Mouse (Mus musculus): ENCODE results near the gene 1700029H14Rik. TPM values are rescaled to one million over a fixed set of nuclear protein-coding genes. Genes with fewer than 3 reads are reported as not detected.

Gene 1700029H14Rik
- polyA plus RNA-seq (2014; fragmentation: Nextera tagmentation; extraction: Ambion mirVana) = not detected in 2 replicates

- H3K9me3 ChIP-seq (ENCODE audit: control insufficient read depth, low read length) = no peaks in the 10 kb centered on the region
- H3K27me3 ChIP-seq (ENCODE audit: control insufficient read depth, insufficient read depth, low read length) = no peaks in the 10 kb centered on the region
- DNase-seq (ENCODE audit: low spot score) (peak; percentile 33), ATAC-seq (ENCODE audit: insufficient number of reproducible peaks, low FRiP score, low TSS enrichment, low read depth) (no peak)
- H3K36me3 ChIP-seq (ENCODE audit: control insufficient read depth, insufficient read depth, low read length) = no peaks in the 10 kb centered on the region
- no peak within 1 kb of the TSS for H3K27ac ChIP-seq (replicated peaks; ENCODE audit: low read depth, low read length)
- no peak within 1 kb of the TSS for H3K4me3 ChIP-seq (ENCODE audit: low read depth, low read length)
- no peaks in the 10 kb centered on the region for H3K4me1 ChIP-seq (ENCODE audit: control insufficient read depth, insufficient read depth, low read length)
- 27% methylated on average over 13 of the region's 13 CpGs for WGBS
- H3K9ac ChIP-seq (ENCODE audit: low read length) = no peak within 1 kb of the TSS
- H3K4me2 ChIP-seq (ENCODE audit: low read depth, severe bottlenecking) = no peak within 1 kb of the TSS
These were observed at the start of gene 1700029H14Rik for GRCm38 (mm10) chr8:13562118-13562517. Gene 1700029H14Rik, minus strand, starts transcription at chr8:13562461.

- H3K4me3 ChIP-seq (ENCODE audit: low read depth, low read length) = no peak overlapping the region
- H3K4me1 ChIP-seq (ENCODE audit: control insufficient read depth, insufficient read depth, low read length) = no peaks in the 10 kb centered on the region
- no peak overlapping the region for H3K9ac ChIP-seq (ENCODE audit: low read length)
- DNase-seq (ENCODE audit: low spot score) (no peak), ATAC-seq (ENCODE audit: insufficient number of reproducible peaks, low FRiP score, low TSS enrichment, low read depth) (no peak)
- 91% methylated on average over 12 of the region's 12 CpGs for WGBS
- H3K9me3 ChIP-seq (ENCODE audit: control insufficient read depth, low read length) = no peaks in the 10 kb centered on the region
- no peak overlapping the region for H3K4me2 ChIP-seq (ENCODE audit: low read depth, severe bottlenecking)
- no peaks in the 10 kb centered on the region for H3K36me3 ChIP-seq (ENCODE audit: control insufficient read depth, insufficient read depth, low read length)
- H3K27ac ChIP-seq (replicated peaks; ENCODE audit: low read depth, low read length) = no peak overlapping the region
- H3K27me3 ChIP-seq (ENCODE audit: control insufficient read depth, insufficient read depth, low read length) = no peaks in the 10 kb centered on the region
These were observed 49.4 kb upstream of the 1700029H14Rik start for GRCm38 (mm10) chr8:13611702-13612101.

- ATAC-seq (ENCODE audit: insufficient number of reproducible peaks, low FRiP score, low TSS enrichment, low read depth) = no peak
- no peaks in the 10 kb centered on the region for H3K9me3 ChIP-seq (ENCODE audit: control insufficient read depth, low read length)
These were observed 47.7 kb upstream of the 1700029H14Rik start for GRCm38 (mm10) chr8:13609971-13610370.

GRCm38 (mm10) chr8:13608946-13609345 lies 46.7 kb upstream of the 1700029H14Rik start:
- Histone ChIP-seq H3K4me3 (ENCODE audit: low read depth, low read length) (no peak overlapping the region), H3K27me3 (ENCODE audit: control insufficient read depth, insufficient read depth, low read length) (no peaks in the 10 kb centered on the region), H3K9ac (ENCODE audit: low read length) (no peak overlapping the region), H3K27ac (replicated peaks; ENCODE audit: low read depth, low read length) (no peak overlapping the region), H3K4me1 (ENCODE audit: control insufficient read depth, insufficient read depth, low read length) (no peaks in the 10 kb centered on the region), H3K4me2 (ENCODE audit: low read depth, severe bottlenecking) (no peak overlapping the region), H3K9me3 (ENCODE audit: control insufficient read depth, low read length) (no peaks in the 10 kb centered on the region), H3K36me3 (ENCODE audit: control insufficient read depth, insufficient read depth, low read length) (no peaks in the 10 kb centered on the region)
- DNase-seq (ENCODE audit: low spot score) = no peak
- 89% methylated on average over 6 of the region's 6 CpGs for WGBS
- no peak for ATAC-seq (ENCODE audit: insufficient number of reproducible peaks, low FRiP score, low TSS enrichment, low read depth)

More at GRCm38 (mm10) chr8:13609971-13610370, 47.7 kb upstream of the 1700029H14Rik start:
- DNase-seq (ENCODE audit: low spot score) = no peak
- no peak overlapping the region for H3K27ac ChIP-seq (replicated peaks; ENCODE audit: low read depth, low read length)
- H3K9ac ChIP-seq (ENCODE audit: low read length) = no peak overlapping the region
- H3K36me3 ChIP-seq (ENCODE audit: control insufficient read depth, insufficient read depth, low read length) = no peaks in the 10 kb centered on the region
- no peak overlapping the region for H3K4me3 ChIP-seq (ENCODE audit: low read depth, low read length)
- H3K4me2 ChIP-seq (ENCODE audit: low read depth, severe bottlenecking) = no peak overlapping the region
- H3K27me3 ChIP-seq (ENCODE audit: control insufficient read depth, insufficient read depth, low read length) = no peaks in the 10 kb centered on the region
- no peaks in the 10 kb centered on the region for H3K4me1 ChIP-seq (ENCODE audit: control insufficient read depth, insufficient read depth, low read length)
- 92% methylated on average over 5 of the region's 5 CpGs for WGBS

- no peaks in the 10 kb centered on the region for H3K36me3 ChIP-seq (ENCODE audit: control insufficient read depth, insufficient read depth, low read length)
These were observed 43.7 kb upstream of the 1700029H14Rik start for GRCm38 (mm10) chr8:13605920-13606480.

GRCm38 (mm10) chr8:13602621-13603020 lies 40.4 kb upstream of the 1700029H14Rik start:
- 64% methylated on average over 8 of the region's 8 CpGs for WGBS
- DNase-seq (ENCODE audit: low spot score) = peak; percentile 59
- ATAC-seq (ENCODE audit: insufficient number of reproducible peaks, low FRiP score, low TSS enrichment, low read depth) = no peak

More at GRCm38 (mm10) chr8:13605920-13606480, 43.7 kb upstream of the 1700029H14Rik start:
- Histone ChIP-seq H3K9ac (ENCODE audit: low read length) (no peak overlapping the region), H3K27me3 (ENCODE audit: control insufficient read depth, insufficient read depth, low read length) (no peaks in the 10 kb centered on the region), H3K9me3 (ENCODE audit: control insufficient read depth, low read length) (no peaks in the 10 kb centered on the region), H3K4me1 (ENCODE audit: control insufficient read depth, insufficient read depth, low read length) (no peaks in the 10 kb centered on the region), H3K4me2 (ENCODE audit: low read depth, severe bottlenecking) (no peak overlapping the region), H3K27ac (replicated peaks; ENCODE audit: low read depth, low read length) (no peak overlapping the region), H3K4me3 (ENCODE audit: low read depth, low read length) (no peak overlapping the region)
- 85% methylated on average over 7 of the region's 7 CpGs for WGBS
- DNase-seq (ENCODE audit: low spot score) = no peak
- ATAC-seq (ENCODE audit: insufficient number of reproducible peaks, low FRiP score, low TSS enrichment, low read depth) = no peak

GRCm38 (mm10) chr8:13601166-13601565 lies 38.9 kb upstream of the 1700029H14Rik start:
- no peak overlapping the region for H3K4me3 ChIP-seq (ENCODE audit: low read depth, low read length)

More at GRCm38 (mm10) chr8:13602621-13603020, 40.4 kb upstream of the 1700029H14Rik start:
- H3K27ac ChIP-seq (replicated peaks; ENCODE audit: low read depth, low read length) = no peak overlapping the region
- H3K9me3 ChIP-seq (ENCODE audit: control insufficient read depth, low read length) = no peaks in the 10 kb centered on the region
- no peaks in the 10 kb centered on the region; the same call in 1 of the 2 replicates for H3K36me3 ChIP-seq (ENCODE audit: control insufficient read depth, insufficient read depth, low read length)
- H3K4me3 ChIP-seq (ENCODE audit: low read depth, low read length) = no peak overlapping the region
- H3K9ac ChIP-seq (ENCODE audit: low read length) = no peak overlapping the region
- no peaks in the 10 kb centered on the region for H3K27me3 ChIP-seq (ENCODE audit: control insufficient read depth, insufficient read depth, low read length)
- no peaks in the 10 kb centered on the region for H3K4me1 ChIP-seq (ENCODE audit: control insufficient read depth, insufficient read depth, low read length)
- no peak overlapping the region for H3K4me2 ChIP-seq (ENCODE audit: low read depth, severe bottlenecking)

GRCm38 (mm10) chr8:13600716-13601115 lies 38.5 kb upstream of the 1700029H14Rik start:
- Histone ChIP-seq H3K27me3 (ENCODE audit: control insufficient read depth, insufficient read depth, low read length) (no peaks in the 10 kb centered on the region), H3K4me1 (ENCODE audit: control insufficient read depth, insufficient read depth, low read length) (no peaks in the 10 kb centered on the region), H3K27ac (replicated peaks; ENCODE audit: low read depth, low read length) (no peak overlapping the region), H3K4me3 (ENCODE audit: low read depth, low read length) (no peak overlapping the region), H3K9me3 (ENCODE audit: control insufficient read depth, low read length) (no peaks in the 10 kb centered on the region), H3K9ac (ENCODE audit: low read length) (no peak overlapping the region), H3K36me3 (ENCODE audit: control insufficient read depth, insufficient read depth, low read length) (no peaks in the 10 kb centered on the region; the same call in 1 of the 2 replicates), H3K4me2 (ENCODE audit: low read depth, severe bottlenecking) (no peak overlapping the region)
- 92% methylated on average over 10 of the region's 10 CpGs for WGBS
- DNase-seq (ENCODE audit: low spot score) (no peak), ATAC-seq (ENCODE audit: insufficient number of reproducible peaks, low FRiP score, low TSS enrichment, low read depth) (no peak)

More at GRCm38 (mm10) chr8:13601166-13601565, 38.9 kb upstream of the 1700029H14Rik start:
- DNase-seq (ENCODE audit: low spot score) (no peak), ATAC-seq (ENCODE audit: insufficient number of reproducible peaks, low FRiP score, low TSS enrichment, low read depth) (no peak)
- Histone ChIP-seq H3K9me3 (ENCODE audit: control insufficient read depth, low read length) (no peaks in the 10 kb centered on the region), H3K9ac (ENCODE audit: low read length) (no peak overlapping the region), H3K4me1 (ENCODE audit: control insufficient read depth, insufficient read depth, low read length) (no peaks in the 10 kb centered on the region), H3K36me3 (ENCODE audit: control insufficient read depth, insufficient read depth, low read length) (no peaks in the 10 kb centered on the region; the same call in 1 of the 2 replicates), H3K4me2 (ENCODE audit: low read depth, severe bottlenecking) (no peak overlapping the region), H3K27ac (replicated peaks; ENCODE audit: low read depth, low read length) (no peak overlapping the region), H3K27me3 (ENCODE audit: control insufficient read depth, insufficient read depth, low read length) (no peaks in the 10 kb centered on the region)
- 89% methylated on average over 11 of the region's 11 CpGs for WGBS

Measured in limb, embryonic 11.5 days (tissue).